Mouse (Mus musculus) intestine, embryonic 14.5 days (tissue): ENCODE results near the gene Mfsd4a. TPM values are rescaled to one million over a fixed set of nuclear protein-coding genes. Genes with fewer than 3 reads are reported as not detected.

Experiments
- ATAC-seq: fragments of 200-750 bp; cut with Nextera tagmentation; replicated peaks from 2 replicates; pipeline ENCODE4 v1.8.0; 2017; ENCODE audit warnings: low read depth, moderate number of reproducible peaks, moderate TSS enrichment, moderate library complexity; ENCODE audit not compliant: low FRiP score, low TSS enrichment
- DNase-seq: peaks from one replicate; pipeline ENCODE4 v3.0.0-alpha.2; 2018; ENCODE audit warnings: low spot score
- H3K27ac ChIP-seq: fragments of 300-500 bp; sonication (generic); 2 replicates; pipeline ENCODE4 v1.5.1; 2014; ENCODE audit warnings: low read depth, mild to moderate bottlenecking, control low read depth
- H3K27me3 ChIP-seq: fragments of 300-500 bp; sonication (generic); replicated peaks from 2 replicates; pipeline ENCODE4 v1.6.1; 2014; ENCODE audit warnings: low read length, control low read depth; ENCODE audit not compliant: control insufficient read depth, insufficient read depth
- H3K36me3 ChIP-seq: fragments of 300-500 bp; sonication (generic); 2 replicates; pipeline ENCODE4 v1.6.1; 2014; ENCODE audit warnings: low read length, control low read depth; ENCODE audit not compliant: control insufficient read depth, insufficient read depth
- H3K4me1 ChIP-seq: fragments of 300-500 bp; sonication (generic); replicated peaks from 2 replicates; pipeline ENCODE4 v1.6.1; 2014; ENCODE audit warnings: low read length, control low read depth, mixed read lengths; ENCODE audit not compliant: control insufficient read depth, insufficient read depth
- H3K4me2 ChIP-seq: fragments of 300-500 bp; sonication (generic); 2 replicates; pipeline ENCODE4 v1.6.1; 2014; ENCODE audit warnings: low read length
- H3K4me3 ChIP-seq: fragments of 300-500 bp; sonication (generic); 2 replicates; pipeline ENCODE4 v1.5.1; 2014; ENCODE audit warnings: low read depth, low read length, control low read depth, mixed read lengths
- H3K9ac ChIP-seq: fragments of 300-500 bp; sonication (generic); 2 replicates; pipeline ENCODE4 v1.6.1; 2014; ENCODE audit warnings: mild to moderate bottlenecking, low read length
- H3K9me3 ChIP-seq: fragments of 300-500 bp; sonication (generic); 2 replicates; pipeline ENCODE4 v1.6.1; 2016; ENCODE audit warnings: low read length, control low read depth; ENCODE audit not compliant: control insufficient read depth
- WGBS: fragments of 180-500 bp; shearing (Covaris S2); extraction: QIAGEN DNeasy Blood & Tissue Kit; methylation state at CpG from one replicate; pipeline ENCODE4 v1.1.7; 2014; 5-methylcytosine and 5-hydroxymethylcytosine counted together
- polyA plus RNA-seq: library from polyadenylated mRNA; unstranded; fragments of >200 nt; fragmentation: Nextera tagmentation; extraction: Ambion mirVana; gene quantifications from 2 replicates; pipeline ENCODE4 v1.2.1, GENCODE M21; 2014

Mfsd4a gene
- polyA plus RNA-seq, 1 experiment from 2014 or later, result 13.4 TPM

GRCm38 (mm10) chr1:132099775-132100174, 31.9 kb upstream of the Mfsd4a start:
- Histone ChIP-seq H3K36me3 (no peaks in the 10 kb centered on the region), H3K4me2 (no peak overlapping the region), H3K4me3 (no peak overlapping the region), H3K9ac (no peak overlapping the region), H3K27me3 (no peaks in the 10 kb centered on the region), H3K4me1 (no peaks in the 10 kb centered on the region), H3K27ac (no peak overlapping the region), H3K9me3 (no peaks in the 10 kb centered on the region)
- WGBS, result 78% methylated on average over 4 of the region's 4 CpGs
- DNase-seq (no peak), ATAC-seq (no peak)

- H3K4me2 ChIP-seq, result no peak overlapping the region
- H3K4me1 ChIP-seq, result no peaks in the 10 kb centered on the region
- H3K36me3 ChIP-seq, result no peaks in the 10 kb centered on the region
- 58% methylated on average over 4 of the region's 4 CpGs for WGBS
- no peaks in the 10 kb centered on the region for H3K9me3 ChIP-seq
- H3K27me3 ChIP-seq, result no peaks in the 10 kb centered on the region
- ATAC-seq, result no peak
- no peak overlapping the region for H3K4me3 ChIP-seq
- H3K9ac ChIP-seq, result no peak overlapping the region
- no peak overlapping the region for H3K27ac ChIP-seq
- DNase-seq, result no peak
These were observed 31.2 kb upstream of the Mfsd4a start for GRCm38 (mm10) chr1:132099016-132099415.

- WGBS, result 30% methylated on average over 1 of the region's 1 CpGs
- H3K4me2 ChIP-seq, result no peak overlapping the region
- no peak overlapping the region for H3K27ac ChIP-seq
- H3K9me3 ChIP-seq, result no peaks in the 10 kb centered on the region
- no peak for ATAC-seq
- H3K4me3 ChIP-seq, result no peak overlapping the region
- H3K36me3 ChIP-seq, result no peaks in the 10 kb centered on the region
- H3K27me3 ChIP-seq, result no peaks in the 10 kb centered on the region
- no peak overlapping the region for H3K9ac ChIP-seq
- DNase-seq, result no peak
- H3K4me1 ChIP-seq, result no peaks in the 10 kb centered on the region
These were observed 30.2 kb upstream of the Mfsd4a start for GRCm38 (mm10) chr1:132098076-132098475.

GRCm38 (mm10) chr1:132095356-132096004, 27.6 kb upstream of the Mfsd4a start:
- no peaks in the 10 kb centered on the region for H3K4me1 ChIP-seq
- H3K27me3 ChIP-seq, result no peaks in the 10 kb centered on the region
- WGBS, result 60% methylated on average over 11 of the region's 11 CpGs
- ATAC-seq, result peak; percentile 85
- no peak overlapping the region for H3K4me3 ChIP-seq
- H3K4me2 ChIP-seq, result no peak overlapping the region
- no peak overlapping the region for H3K9ac ChIP-seq
- peak; percentile 71 for DNase-seq
- no peaks in the 10 kb centered on the region for H3K9me3 ChIP-seq
- H3K36me3 ChIP-seq, result no peaks in the 10 kb centered on the region
- peak overlapping the region; percentile 25; the same call in 1 of the 2 replicates for H3K27ac ChIP-seq

GRCm38 (mm10) chr1:132093269-132093668, 25.4 kb upstream of the Mfsd4a start:
- H3K27ac ChIP-seq, result no peak overlapping the region
- WGBS, result 94% methylated on average over 4 of the region's 4 CpGs
- H3K4me2 ChIP-seq, result no peak overlapping the region
- no peak for DNase-seq
- no peaks in the 10 kb centered on the region for H3K9me3 ChIP-seq
- no peak overlapping the region for H3K4me3 ChIP-seq
- no peak for ATAC-seq
- H3K4me1 ChIP-seq, result no peaks in the 10 kb centered on the region
- no peaks in the 10 kb centered on the region for H3K36me3 ChIP-seq
- no peaks in the 10 kb centered on the region for H3K27me3 ChIP-seq
- no peak overlapping the region for H3K9ac ChIP-seq

GRCm38 (mm10) chr1:132090266-132090665, 22.4 kb upstream of the Mfsd4a start:
- WGBS, result 77% methylated on average over 4 of the region's 4 CpGs
- no peak overlapping the region for H3K9ac ChIP-seq

GRCm38 (mm10) chr1:132089767-132090166, 21.9 kb upstream of the Mfsd4a start:
- WGBS, result 76% methylated on average over 6 of the region's 6 CpGs
- H3K9me3 ChIP-seq, result no peaks in the 10 kb centered on the region
- H3K27ac ChIP-seq, result no peak overlapping the region
- ATAC-seq (no peak), DNase-seq (no peak)
- no peak overlapping the region for H3K4me3 ChIP-seq
- no peaks in the 10 kb centered on the region for H3K27me3 ChIP-seq
- no peaks in the 10 kb centered on the region for H3K36me3 ChIP-seq
- H3K4me1 ChIP-seq, result no peaks in the 10 kb centered on the region
- no peak overlapping the region for H3K9ac ChIP-seq
- H3K4me2 ChIP-seq, result no peak overlapping the region

More at GRCm38 (mm10) chr1:132090266-132090665, 22.4 kb upstream of the Mfsd4a start:
- H3K4me1 ChIP-seq, result no peaks in the 10 kb centered on the region
- H3K4me2 ChIP-seq, result no peak overlapping the region
- DNase-seq (no peak), ATAC-seq (no peak)
- no peak overlapping the region for H3K27ac ChIP-seq
- no peak overlapping the region for H3K4me3 ChIP-seq
- no peaks in the 10 kb centered on the region for H3K36me3 ChIP-seq
- no peaks in the 10 kb centered on the region for H3K27me3 ChIP-seq
- no peaks in the 10 kb centered on the region for H3K9me3 ChIP-seq

- 84% methylated on average over 5 of the region's 5 CpGs for WGBS
- Histone ChIP-seq H3K4me2 (no peak overlapping the region), H3K4me3 (no peak overlapping the region), H3K9ac (no peak overlapping the region), H3K27me3 (no peaks in the 10 kb centered on the region), H3K36me3 (no peaks in the 10 kb centered on the region), H3K9me3 (no peaks in the 10 kb centered on the region), H3K27ac (no peak overlapping the region), H3K4me1 (no peaks in the 10 kb centered on the region)
- no peak for ATAC-seq
- DNase-seq, result no peak
These were observed 20.4 kb upstream of the Mfsd4a start for GRCm38 (mm10) chr1:132088181-132088671.
